Mouse (Mus musculus) MEL (cell line): Measurements from ENCODE around the gene Vars. TPM values are rescaled to one million over a fixed set of nuclear protein-coding genes. Genes with fewer than 3 reads are reported as not detected.

Experiments used
- DNase-seq: peaks from one replicate; pipeline ENCODE4 v3.0.0; 2011; ENCODE audit warnings: low read depth, low spot score
- H3K27ac ChIP-seq: 2 replicates; pipeline ENCODE4 v1.5.1; 2012; ENCODE audit warnings: low read depth, mild to moderate bottlenecking, control low read depth, low read length, moderate library complexity; ENCODE audit not compliant: control insufficient read depth
- H3K27me3 ChIP-seq, 2 experiments: fragments of 150-350 bp in 1 of 2; sonication (generic) in 1 of 2; 2 replicates each; pipeline ENCODE4 v1.6.1; 2012; ENCODE audit warnings: low read length in 2 of 2, mild to moderate bottlenecking in 2 of 2, improper control_type of control experiment in 1 of 2, moderate library complexity in 1 of 2; ENCODE audit not compliant: insufficient read depth in 2 of 2, control insufficient read depth in 1 of 2
- H3K36me3 ChIP-seq, 2 experiments: 2 replicates each; pipeline ENCODE4 v1.6.1; 2012 to 2014; ENCODE audit warnings: low read length in 2 of 2, improper control_type of control experiment in 1 of 2, inconsistent platforms in 1 of 2, mild to moderate bottlenecking in 1 of 2; ENCODE audit not compliant: insufficient read depth in 2 of 2, control insufficient read depth in 1 of 2
- H3K4me1 ChIP-seq, 2 experiments: fragments of 150-350 bp in 1 of 2; sonication (generic) in 1 of 2; 2 replicates each; pipeline ENCODE4 v1.6.1; 2012; ENCODE audit warnings: low read length in 2 of 2, improper control_type of control experiment in 1 of 2, mild to moderate bottlenecking in 1 of 2; ENCODE audit not compliant: insufficient read depth in 2 of 2, control insufficient read depth in 1 of 2
- H3K4me3 ChIP-seq, 2 experiments: fragments of 150-350 bp in 1 of 2; sonication (generic) in 1 of 2; 2 replicates each; pipeline ENCODE4 v1.5.1; 2012; ENCODE audit warnings: low read depth in 2 of 2, low read length in 2 of 2, mild to moderate bottlenecking in 2 of 2, moderate library complexity in 2 of 2, control low read depth in 1 of 2, improper control_type of control experiment in 1 of 2; ENCODE audit not compliant: control insufficient read depth in 1 of 2, insufficient read depth in 1 of 2
- H3K79me2 ChIP-seq: 2 replicates; pipeline ENCODE4 v1.6.1; 2012; ENCODE audit warnings: mild to moderate bottlenecking, low read length, moderate library complexity; ENCODE audit not compliant: control insufficient read depth, poor library complexity, insufficient read depth
- H3K9ac ChIP-seq: 2 replicates; pipeline ENCODE4 v1.6.1; 2012; ENCODE audit warnings: low read depth, mild to moderate bottlenecking, control low read depth, low read length, moderate library complexity; ENCODE audit not compliant: control insufficient read depth, poor library complexity, severe bottlenecking
- H3K9me3 ChIP-seq: fragments of 150-350 bp; sonication (generic); replicated peaks from 2 replicates; pipeline ENCODE4 v1.6.1; 2012; ENCODE audit warnings: mild to moderate bottlenecking, low read length, improper control_type of control experiment, moderate library complexity; ENCODE audit not compliant: insufficient read depth
- CTCF ChIP-seq, 3 experiments: IDR thresholded peaks in 2 of 3; conservative IDR thresholded peaks in 1 of 3; 2 replicates each; pipeline ENCODE4 v1.5.1; 2011 to 2012; ENCODE audit warnings: low read length in 3 of 3, low read depth in 2 of 3, mild to moderate bottlenecking in 2 of 3, improper control_type of control experiment in 1 of 3, inconsistent platforms in 1 of 3, mixed read lengths in 1 of 3, moderate library complexity in 1 of 3; ENCODE audit not compliant: control insufficient read depth in 1 of 3, insufficient read depth in 1 of 3, poor library complexity in 1 of 3, severe bottlenecking in 1 of 3
- GATA1 ChIP-seq: IDR thresholded peaks from 2 replicates; pipeline ENCODE4 v1.6.1; 2011; ENCODE audit warnings: low read depth, low read length, improper control_type of control experiment
- JUND ChIP-seq: IDR thresholded peaks from 2 replicates; pipeline ENCODE4 v1.6.1; 2011; ENCODE audit warnings: low read depth, mild to moderate bottlenecking, improper control_type of control experiment, low read length
- KAT2A ChIP-seq: conservative IDR thresholded peaks from 2 replicates; pipeline ENCODE4 v1.6.1; 2012; ENCODE audit warnings: low read depth, low read length, improper control_type of control experiment, inconsistent platforms
- MAX ChIP-seq: IDR thresholded peaks from 2 replicates; pipeline ENCODE4 v1.6.1; 2011; ENCODE audit warnings: low read length, improper control_type of control experiment
- MYB ChIP-seq: IDR thresholded peaks from 2 replicates; pipeline ENCODE4 v1.6.1; 2011; ENCODE audit warnings: mild to moderate bottlenecking, low read depth, low read length, improper control_type of control experiment
- MYC ChIP-seq: IDR thresholded peaks from 2 replicates; pipeline ENCODE4 v1.6.1; 2011; ENCODE audit warnings: low read depth, mild to moderate bottlenecking, low read length, improper control_type of control experiment, moderate library complexity
- TCF12 ChIP-seq: IDR thresholded peaks from 2 replicates; pipeline ENCODE4 v1.6.1; 2014; ENCODE audit warnings: low read depth, mild to moderate bottlenecking, inconsistent platforms, low read length, improper control_type of control experiment, moderate library complexity
- ZC3H11A ChIP-seq: IDR thresholded peaks from 2 replicates; pipeline ENCODE4 v1.6.1; 2012; ENCODE audit warnings: low read depth, mild to moderate bottlenecking, inconsistent platforms, low read length, improper control_type of control experiment
- ZMIZ1 ChIP-seq: IDR thresholded peaks from 2 replicates; pipeline ENCODE4 v1.6.1; 2012; ENCODE audit warnings: low read depth, mild to moderate bottlenecking, inconsistent platforms, low read length, improper control_type of control experiment, moderate library complexity
- ZNF384 ChIP-seq: IDR thresholded peaks from 2 replicates; pipeline ENCODE4 v1.6.1; 2012; ENCODE audit warnings: low read depth, mild to moderate bottlenecking, inconsistent platforms, low read length, improper control_type of control experiment
- polyA plus RNA-seq, 2 experiments: library from polyadenylated mRNA; stranded (reverse) in 1 of 2; unstranded in 1 of 2; fragments of >175 nt in 1 of 2; fragments of >200 nt in 1 of 2; gene quantifications; 2 replicates each; pipeline versions ENCODE4 v1.2.1 to v1.2.4; 2012; ENCODE audit warnings: low replicate concordance in 2 of 2, low read depth in 1 of 2; ENCODE audit not compliant: insufficient read length in 2 of 2, insufficient read depth in 1 of 2, missing spikeins in 1 of 2
- total RNA-seq: library from RNA; depleted of rRNA; stranded (reverse); fragments of 300-350 nt; gene quantifications from 2 replicates; pipeline ENCODE4 v1.2.3, GENCODE M21; 2012

The Vars gene
- total and polyA plus RNA-seq, 3 experiments: 149 to 251 TPM; not detected in 1

DNA sequence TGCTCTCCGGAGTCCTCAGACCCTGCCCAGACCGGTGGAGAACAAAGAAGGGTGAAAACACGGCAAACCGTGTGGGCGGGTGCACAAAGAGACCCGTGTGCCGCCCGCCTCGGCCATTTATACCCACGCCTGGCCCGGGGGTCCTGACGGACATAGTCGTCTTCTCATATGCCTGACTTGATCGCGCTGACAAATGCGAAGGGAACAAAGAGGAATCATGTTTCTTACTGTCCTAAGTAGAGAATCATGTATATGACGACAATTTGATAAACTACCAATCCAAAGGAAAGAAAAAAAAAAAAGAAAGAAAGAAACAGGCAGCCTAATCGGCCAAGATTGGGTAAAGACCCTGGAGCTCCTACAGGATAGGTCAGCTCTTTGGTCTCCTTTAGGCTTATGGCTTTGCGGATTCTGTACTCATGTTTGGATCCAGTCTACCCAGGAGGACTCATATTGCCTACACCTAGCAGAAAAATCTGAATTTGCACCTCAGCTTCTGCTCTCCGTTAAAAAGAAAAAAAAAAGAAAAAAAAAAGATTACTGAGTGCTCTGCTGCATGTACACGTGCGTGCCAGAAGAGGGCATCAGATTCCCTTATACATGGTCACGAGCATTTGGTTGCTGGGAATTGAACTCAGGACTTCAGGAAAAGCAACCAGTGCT lies 48.3 kb upstream of the Vars start (continued):
- peak; percentile 98 for TF ChIP-seq ZMIZ1
- no peak for TF ChIP-seq ZC3H11A
- TF ChIP-seq MAX: peak; percentile 99

- Histone ChIP-seq H3K27me3 (no peaks in the 10 kb centered on the region), H3K4me3 (peak overlapping the region; percentile 64 to 99), H3K27ac (peak overlapping the region; percentile 90), H3K4me1 (peaks cover 0 to 3% of the 10 kb centered on the region in 2 experiments; a peak in 1 of 4 replicates), H3K9me3 (no peaks in the 10 kb centered on the region), H3K9ac (peak overlapping the region; percentile 100), H3K79me2 (peaks cover 22% of the 10 kb centered on the region), H3K36me3 (peaks cover 0 to 11% of the 10 kb centered on the region in 2 experiments; a peak in 3 of 4 replicates)
- DNase-seq: peak; percentile 64
- TF ChIP-seq CTCF (IDR thresholded peaks at IDR 0.05 in 2 of 3, conservative IDR thresholded peaks at IDR 0.05 in 1 of 3; ENCODE audit: control insufficient read depth in 1 of 3, insufficient read depth in 1 of 3, low read depth in 2 of 3, low read length in 3 of 3, poor library complexity in 1 of 3, severe bottlenecking in 1 of 3) (peak in 1 of 3 experiments; percentile 1; a peak in 1 of 6 replicates), ZMIZ1 (no peak), GATA1 (no peak), KAT2A (no peak), ZNF384 (peak; percentile 63; the same call in 1 of the 2 replicates)
- TF ChIP-seq, all 39 proteins: peak for 2
These were observed 47.5 kb upstream of the Vars start for GRCm38 (mm10) chr17:34953258-34953657.

DNA sequence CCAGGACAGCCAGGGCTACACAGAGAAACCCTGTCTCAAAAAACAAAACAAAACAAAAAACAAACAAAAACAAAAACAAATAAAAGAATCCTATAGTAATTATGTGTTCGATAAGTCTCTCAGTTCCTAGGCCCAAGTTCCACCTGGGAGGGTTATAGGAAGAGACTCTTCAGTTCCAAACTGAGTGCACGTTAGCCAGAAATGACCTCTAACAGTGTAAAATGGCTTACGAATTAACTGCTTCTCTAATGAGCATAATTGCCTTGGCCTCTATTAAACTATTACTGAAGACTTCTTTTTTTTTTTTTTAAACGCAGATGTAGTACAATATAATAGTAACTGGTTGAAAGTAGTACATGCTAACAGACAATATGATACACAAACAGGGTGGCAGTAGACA lies 46.9 kb upstream of the Vars start:
- H3K36me3 ChIP-seq: peaks cover 0 to 11% of the 10 kb centered on the region in 2 experiments; a peak in 3 of 4 replicates
- H3K79me2 ChIP-seq: peaks cover 22% of the 10 kb centered on the region
- no peak for DNase-seq
- no peak overlapping the region for H3K27ac ChIP-seq
- H3K4me3 ChIP-seq: no peak overlapping the region
- no peaks in the 10 kb centered on the region for H3K27me3 ChIP-seq
- TF ChIP-seq MYB (no peak), MYC (no peak), KAT2A (no peak), JUND (no peak), ZNF384 (no peak), ZC3H11A (no peak), TCF12 (no peak), ZMIZ1 (no peak)
- H3K4me1 ChIP-seq: peaks cover 0 to 3% of the 10 kb centered on the region in 2 experiments; a peak in 1 of 4 replicates
- H3K9me3 ChIP-seq: no peaks in the 10 kb centered on the region
- H3K9ac ChIP-seq: no peak overlapping the region
